Mouse (Mus musculus): ENCODE measurements around the gene Glp1r. TPM values are rescaled to one million over a fixed set of nuclear protein-coding genes. Genes with fewer than 3 reads are reported as not detected.

Glp1r gene
- not detected for total RNA-seq (2018; cell fraction: chromatin; rRNA removed)
- total RNA-seq (2018; cell fraction: cytosol; rRNA removed): not detected
- not detected for total RNA-seq (2018; cell fraction: nucleus; rRNA removed)
- polyA plus RNA-seq (2018): not detected in 3 replicates

- H3K4me3 ChIP-seq (ENCODE audit: inconsistent target): no peak within 1 kb of the TSS
- H3K36me3 ChIP-seq (ENCODE audit: inconsistent target): no peaks in the 10 kb centered on the region
- H3K27ac ChIP-seq: no peak within 1 kb of the TSS
- H3K79me2 ChIP-seq (ENCODE audit: inconsistent target): no peaks in the 10 kb centered on the region
- WGBS (ENCODE audit: missing documents): 4% methylated on average over 28 of the region's 37 CpGs
These were observed at the start of gene Glp1r for GRCm38 (mm10) chr17:30901627-30902026. TSS of gene Glp1r (plus strand) at chr17:30901817.

- Histone ChIP-seq H3K4me3 (ENCODE audit: inconsistent target) (no peak overlapping the region), H3K79me2 (ENCODE audit: inconsistent target) (no peaks in the 10 kb centered on the region), H3K36me3 (ENCODE audit: inconsistent target) (no peaks in the 10 kb centered on the region)
These were observed 49.3 kb upstream of the Glp1r start for GRCm38 (mm10) chr17:30852345-30852744.

GRCm38 (mm10) chr17:30857347-30857746 is 44.3 kb upstream of the Glp1r start:
- Histone ChIP-seq H3K4me3 (ENCODE audit: inconsistent target) (no peak overlapping the region), H3K27ac (no peak overlapping the region), H3K36me3 (ENCODE audit: inconsistent target) (no peaks in the 10 kb centered on the region), H3K79me2 (ENCODE audit: inconsistent target) (no peaks in the 10 kb centered on the region)
- 92% methylated on average over 5 of the region's 5 CpGs for WGBS (ENCODE audit: missing documents)

More at GRCm38 (mm10) chr17:30852345-30852744, 49.3 kb upstream of the Glp1r start:
- no peak overlapping the region for H3K27ac ChIP-seq

GRCm38 (mm10) chr17:30858586-30859259 is 42.9 kb upstream of the Glp1r start:
- H3K4me3 ChIP-seq (ENCODE audit: inconsistent target): no peak overlapping the region
- no peaks in the 10 kb centered on the region for H3K36me3 ChIP-seq (ENCODE audit: inconsistent target)
- WGBS (ENCODE audit: missing documents): 86% methylated on average over 11 of the region's 11 CpGs
- H3K27ac ChIP-seq: no peak overlapping the region
- no peaks in the 10 kb centered on the region for H3K79me2 ChIP-seq (ENCODE audit: inconsistent target)

GRCm38 (mm10) chr17:30859989-30860585 is 41.5 kb upstream of the Glp1r start:
- H3K79me2 ChIP-seq (ENCODE audit: inconsistent target): no peaks in the 10 kb centered on the region
- WGBS (ENCODE audit: missing documents): 95% methylated on average over 10 of the region's 10 CpGs
- no peak overlapping the region for H3K4me3 ChIP-seq (ENCODE audit: inconsistent target)
- H3K27ac ChIP-seq: no peak overlapping the region
- no peaks in the 10 kb centered on the region for H3K36me3 ChIP-seq (ENCODE audit: inconsistent target)

GRCm38 (mm10) chr17:30860606-30861005 is 41.0 kb upstream of the Glp1r start:
- H3K27ac ChIP-seq: no peak overlapping the region
- no peaks in the 10 kb centered on the region for H3K79me2 ChIP-seq (ENCODE audit: inconsistent target)
- no peaks in the 10 kb centered on the region for H3K36me3 ChIP-seq (ENCODE audit: inconsistent target)
- H3K4me3 ChIP-seq (ENCODE audit: inconsistent target): no peak overlapping the region
- 85% methylated on average over 6 of the region's 7 CpGs for WGBS (ENCODE audit: missing documents)

GRCm38 (mm10) chr17:30866281-30866680 is 35.3 kb upstream of the Glp1r start:
- Histone ChIP-seq H3K4me3 (ENCODE audit: inconsistent target) (no peak overlapping the region), H3K27ac (no peak overlapping the region), H3K79me2 (ENCODE audit: inconsistent target) (no peaks in the 10 kb centered on the region), H3K36me3 (ENCODE audit: inconsistent target) (no peaks in the 10 kb centered on the region)
- 92% methylated on average over 7 of the region's 8 CpGs for WGBS (ENCODE audit: missing documents)

- Histone ChIP-seq H3K4me3 (ENCODE audit: inconsistent target) (no peak overlapping the region), H3K79me2 (ENCODE audit: inconsistent target) (no peaks in the 10 kb centered on the region), H3K36me3 (ENCODE audit: inconsistent target) (no peaks in the 10 kb centered on the region), H3K27ac (no peak overlapping the region)
- 95% methylated on average over 9 of the region's 9 CpGs for WGBS (ENCODE audit: missing documents)
These were observed 34.7 kb upstream of the Glp1r start for GRCm38 (mm10) chr17:30866966-30867365.

GRCm38 (mm10) chr17:30871040-30871439 is 30.6 kb upstream of the Glp1r start:
- Histone ChIP-seq H3K27ac (no peak overlapping the region), H3K79me2 (ENCODE audit: inconsistent target) (no peaks in the 10 kb centered on the region), H3K36me3 (ENCODE audit: inconsistent target) (no peaks in the 10 kb centered on the region), H3K4me3 (ENCODE audit: inconsistent target) (no peak overlapping the region)
- 43% methylated on average over 10 of the region's 10 CpGs for WGBS (ENCODE audit: missing documents)

- Histone ChIP-seq H3K79me2 (ENCODE audit: inconsistent target) (no peaks in the 10 kb centered on the region), H3K36me3 (ENCODE audit: inconsistent target) (no peaks in the 10 kb centered on the region), H3K27ac (no peak overlapping the region), H3K4me3 (ENCODE audit: inconsistent target) (no peak overlapping the region)
- WGBS (ENCODE audit: missing documents): 72% methylated on average over 15 of the region's 15 CpGs
These were observed 27.3 kb upstream of the Glp1r start for GRCm38 (mm10) chr17:30874276-30874675.

GRCm38 (mm10) chr17:30877456-30877855 is 24.2 kb upstream of the Glp1r start:
- WGBS (ENCODE audit: missing documents): 92% methylated on average over 7 of the region's 7 CpGs

GRCm38 (mm10) chr17:30878626-30879025 is 23.0 kb upstream of the Glp1r start:
- Histone ChIP-seq H3K36me3 (ENCODE audit: inconsistent target) (no peaks in the 10 kb centered on the region), H3K4me3 (ENCODE audit: inconsistent target) (no peak overlapping the region), H3K27ac (no peak overlapping the region), H3K79me2 (ENCODE audit: inconsistent target) (no peaks in the 10 kb centered on the region)
- WGBS (ENCODE audit: missing documents): 72% methylated on average over 6 of the region's 6 CpGs

More at GRCm38 (mm10) chr17:30877456-30877855, 24.2 kb upstream of the Glp1r start:
- no peak overlapping the region for H3K4me3 ChIP-seq (ENCODE audit: inconsistent target)
- H3K27ac ChIP-seq: no peak overlapping the region
- no peaks in the 10 kb centered on the region for H3K36me3 ChIP-seq (ENCODE audit: inconsistent target)
- H3K79me2 ChIP-seq (ENCODE audit: inconsistent target): no peaks in the 10 kb centered on the region

GRCm38 (mm10) chr17:30880391-30880790 is 21.2 kb upstream of the Glp1r start:
- WGBS (ENCODE audit: missing documents): 84% methylated on average over 3 of the region's 3 CpGs
- Histone ChIP-seq H3K4me3 (ENCODE audit: inconsistent target) (no peak overlapping the region), H3K36me3 (ENCODE audit: inconsistent target) (no peaks in the 10 kb centered on the region), H3K79me2 (ENCODE audit: inconsistent target) (no peaks in the 10 kb centered on the region), H3K27ac (no peak overlapping the region)

GRCm38 (mm10) chr17:30881001-30881400 is 20.6 kb upstream of the Glp1r start:
- Histone ChIP-seq H3K79me2 (ENCODE audit: inconsistent target) (no peaks in the 10 kb centered on the region), H3K36me3 (ENCODE audit: inconsistent target) (no peaks in the 10 kb centered on the region), H3K4me3 (ENCODE audit: inconsistent target) (no peak overlapping the region), H3K27ac (no peak overlapping the region)
- WGBS (ENCODE audit: missing documents): 75% methylated on average over 2 of the region's 2 CpGs

- WGBS (ENCODE audit: missing documents): 20% methylated on average over 6 of the region's 6 CpGs
- no peaks in the 10 kb centered on the region for H3K36me3 ChIP-seq (ENCODE audit: inconsistent target)
- no peaks in the 10 kb centered on the region for H3K79me2 ChIP-seq (ENCODE audit: inconsistent target)
- no peak overlapping the region for H3K4me3 ChIP-seq (ENCODE audit: inconsistent target)
- no peak overlapping the region for H3K27ac ChIP-seq
These were observed 19.4 kb upstream of the Glp1r start for GRCm38 (mm10) chr17:30882206-30882605.
